Mouse (Mus musculus) kidney, adult 2 months (tissue): ENCODE data around the gene Ftl1.

Source experiments
- CTCF ChIP-seq: fragments of 200-500 bp; conservative IDR thresholded peaks from 2 replicates; pipeline ENCODE4 v1.5.1; 2011; ENCODE audit warnings: low read depth, mild to moderate bottlenecking, control low read depth, low read length, moderate library complexity, mixed read lengths; ENCODE audit not compliant: insufficient read depth, insufficient read length
- POLR2A ChIP-seq: fragments of 200-500 bp; IDR thresholded peaks from one replicate; pipeline ENCODE4 v1.6.1; 2011; ENCODE audit warnings: low read depth, low read length, control low read depth

GRCm38 (mm10) chr7:45413864-45414739, 45.6 kb downstream of the Ftl1 start:
- TF ChIP-seq CTCF (no peak), POLR2A (no peak)
